In genomic region chr5:33723019-33723640, GRCm38 (mm10) we compare ENCODE assay signal across 8 mouse cellular contexts. TPM values are rescaled to one million over a fixed set of nuclear protein-coding genes. Genes with fewer than 3 reads are reported as not detected.
DNase-seq lines count a peak whose midpoint lies in the region; ATAC-seq and TF ChIP-seq lines count a peak whose summit lies in the region.

No protein-coding gene starts in this region.

- H3K27ac ChIP-seq in heart, embryonic 10.5 days, result peak overlapping the region; percentile 67
- peak overlapping the region; percentile 79 for H3K27ac ChIP-seq in hindbrain, embryonic 14.5 days
- no peak overlapping the region for H3K27ac ChIP-seq in liver, embryonic 14.5 days

- H3K4me1 ChIP-seq in heart, embryonic 10.5 days, result peaks cover 47% of the 10 kb centered on the region
- H3K4me1 ChIP-seq in hindbrain, embryonic 14.5 days (replicated peaks; ENCODE audit: control insufficient read depth, insufficient read depth, low read length), result peaks cover 22% of the 10 kb centered on the region
- peaks cover 0 to 9% of the 10 kb centered on the region in 2 experiments; a peak in 2 of 4 replicates for H3K4me1 ChIP-seq in liver, embryonic 14.5 days (replicated peaks; ENCODE audit: control insufficient read depth in 2 of 2, insufficient read depth in 2 of 2, low read length in 1 of 2)

- peak overlapping the region; percentile 98 for H3K4me2 ChIP-seq in hindbrain, embryonic 14.5 days (replicated peaks)
- H3K4me2 ChIP-seq in liver, embryonic 14.5 days (ENCODE audit: low read depth), result peak overlapping the region; percentile 71

- peak overlapping the region; percentile 79 for H3K9ac ChIP-seq in hindbrain, embryonic 14.5 days
- H3K9ac ChIP-seq in liver, embryonic 14.5 days (replicated peaks), result no peak overlapping the region

- no peak for TF ChIP-seq CTCF in liver, embryonic 14.5 days (IDR thresholded peaks at IDR 0.05; ENCODE audit: low read depth)

- WGBS in heart, embryonic 10.5 days, result under 1% methylated on average over 60 of the region's 61 CpGs
- WGBS in hindbrain, embryonic 14.5 days, result under 1% methylated on average over 52 of the region's 61 CpGs
- 1% methylated on average over 61 of the region's 61 CpGs for WGBS in liver, embryonic 14.5 days (ENCODE audit: insufficient replicate concordance)

- peaks cover 64% of the 10 kb centered on the region for H3K27me3 ChIP-seq in heart, embryonic 10.5 days (ENCODE audit: insufficient read depth, poor library complexity, severe bottlenecking)
- H3K27me3 ChIP-seq in hindbrain, embryonic 14.5 days (ENCODE audit: control insufficient read depth, insufficient read depth, low read length), result peaks cover 22% of the 10 kb centered on the region
- peaks cover 44% of the 10 kb centered on the region for H3K27me3 ChIP-seq in liver, embryonic 14.5 days (ENCODE audit: control insufficient read depth, insufficient read depth, low read length)

- TF ChIP-seq EP300 in liver, embryonic 14.5 days (IDR thresholded peaks at IDR 0.05; ENCODE audit: low read depth), result no peak

- H3K4me3 ChIP-seq in heart, embryonic 10.5 days, result peak overlapping the region; percentile 82
- H3K4me3 ChIP-seq in hindbrain, embryonic 14.5 days (replicated peaks; ENCODE audit: low read length), result peak overlapping the region; percentile 63
- H3K4me3 ChIP-seq in liver, embryonic 14.5 days (ENCODE audit: insufficient read depth in 1 of 2, low read depth in 2 of 2, low read length in 2 of 2), result peak overlapping the region; percentile 52 to 60

- DNase-seq in heart, embryonic 10.5 days (ENCODE audit: low spot score), result no peak
- no peak for DNase-seq in heart, adult 18-20 months
- DNase-seq in embryo, embryonic 10.5 days (ENCODE audit: low spot score), result peak; percentile 76
- no peak for DNase-seq in hindbrain, embryonic 14.5 days (ENCODE audit: low spot score)
- no peak for DNase-seq in liver, embryonic 14.5 days (ENCODE audit: low read depth in 3 of 3, low spot score in 3 of 3)
- peak; percentile 50 for DNase-seq in retina, embryonic 14.5 days (ENCODE audit: low spot score)
- no peak for DNase-seq in ovary, postnatal 14 days (ENCODE audit: low spot score)
- no peak for DNase-seq in cerebellum, adult 11 months

- peaks cover 9% of the 10 kb centered on the region; the same call in 1 of the 2 replicates for H3K36me3 ChIP-seq in heart, embryonic 10.5 days
- H3K36me3 ChIP-seq in hindbrain, embryonic 14.5 days (replicated peaks; ENCODE audit: control insufficient read depth, insufficient read depth), result no peaks in the 10 kb centered on the region
- H3K36me3 ChIP-seq in liver, embryonic 14.5 days (replicated peaks; ENCODE audit: control insufficient read depth, insufficient read depth, low read depth), result no peaks in the 10 kb centered on the region

- ATAC-seq in hindbrain, embryonic 14.5 days (ENCODE audit: low FRiP score), result peak; percentile 21
- ATAC-seq in liver, embryonic 14.5 days (ENCODE audit: insufficient read depth), result no peak

- no peaks in the 10 kb centered on the region for H3K9me3 ChIP-seq in heart, embryonic 10.5 days
- no peaks in the 10 kb centered on the region for H3K9me3 ChIP-seq in hindbrain, embryonic 14.5 days (ENCODE audit: control insufficient read depth, low read length)
- no peaks in the 10 kb centered on the region for H3K9me3 ChIP-seq in liver, embryonic 14.5 days (ENCODE audit: control insufficient read depth, low read length)

RNA-seq across cellular contexts. Expression of gene Fgfr3, which starts 1.7 kb away (rescaled TPM):
- 5.8 and 8.6 TPM in 2 replicates for polyA plus RNA-seq in heart, embryonic 10.5 days (2016; fragmentation: Nextera tagmentation; extraction: Ambion mirVana)
- 10 to 100 TPM; 10.3 to 11.9 TPM for total RNA-seq in heart, adult 18-20 months (2021)
- polyA plus RNA-seq in hindbrain, embryonic 14.5 days (2014; fragmentation: Nextera tagmentation; extraction: Ambion mirVana), result 46.5 and 47.2 TPM in 2 replicates
- 3.9 and 4.5 TPM in 2 replicates for polyA plus RNA-seq in liver, embryonic 14.5 days (2012; rRNA removed)
- 1.2 and 1.8 TPM in 2 replicates for polyA plus RNA-seq in liver, embryonic 14.5 days (2014; fragmentation: Nextera tagmentation; extraction: Ambion mirVana)

RNA-seq across cellular contexts. Expression of gene Letm1, which starts 59.5 kb away (rescaled TPM):
- polyA plus RNA-seq in heart, embryonic 10.5 days (2016; fragmentation: Nextera tagmentation; extraction: Ambion mirVana), result 53.2 and 56.3 TPM in 2 replicates
- total RNA-seq in heart, adult 18-20 months (2021), result 100 to 1,000 TPM; 141 to 143 TPM
- 73.3 and 79.1 TPM in 2 replicates for polyA plus RNA-seq in hindbrain, embryonic 14.5 days (2014; fragmentation: Nextera tagmentation; extraction: Ambion mirVana)
- 7.9 TPM in 2 replicates for polyA plus RNA-seq in liver, embryonic 14.5 days (2012; rRNA removed)
- polyA plus RNA-seq in liver, embryonic 14.5 days (2014; fragmentation: Nextera tagmentation; extraction: Ambion mirVana), result 13.4 and 18.4 TPM in 2 replicates

Comparison
In these comparisons a context has a peak if more than half of its experiments do, and no peak if none do; other contexts are left out.
1. DNase-seq: peak in embryo, embryonic 10.5 days (single experiment) and retina, embryonic 14.5 days (single experiment); none in heart, embryonic 10.5 days (single experiment), heart, adult 18-20 months (0 of 2), hindbrain, embryonic 14.5 days (single experiment), liver, embryonic 14.5 days (0 of 3), ovary, postnatal 14 days (single experiment) and cerebellum, adult 11 months (single experiment).
2. Peak in every context shown above with its lines, with median percentiles within 50 percentile points of each other: H3K4me3 ChIP-seq.